Mouse (Mus musculus) telencephalon, adult 2 months (tissue): ENCODE measurements around the gene Gm20388.

Experiments
- DNase-seq: peaks from one replicate; pipeline ENCODE4 v3.0.0-alpha.2; 2011; ENCODE audit warnings: low read depth, low spot score

Gm20388 gene

GRCm38 (mm10) chr8:122987255-122987654 is 3076.6 kb downstream of the Gm20388 start:
- DNase-seq: no peak

- DNase-seq: no peak
These were observed 3078.3 kb downstream of the Gm20388 start for GRCm38 (mm10) chr8:122988955-122989354.

DNA sequence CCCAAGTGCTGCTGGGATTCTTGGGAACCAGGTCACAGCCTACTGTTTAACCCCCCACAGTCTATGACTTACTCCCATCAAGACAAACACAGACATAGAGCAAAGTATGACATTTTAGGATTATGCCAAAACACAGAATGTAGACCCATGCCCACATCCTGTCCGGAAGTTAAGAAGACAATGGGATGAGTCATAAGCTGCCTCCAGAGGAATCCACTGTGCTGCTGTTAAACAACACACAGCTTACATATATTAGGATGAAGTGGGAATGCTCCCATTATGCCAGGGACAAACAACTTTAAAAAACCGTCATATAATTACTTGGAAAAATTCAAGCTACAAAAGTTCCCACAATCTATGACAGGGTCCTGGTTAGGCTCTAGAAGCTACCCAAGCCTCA is 3079.3 kb downstream of the Gm20388 start:
- DNase-seq: no peak

- DNase-seq: no peak
These were observed 3080.7 kb downstream of the Gm20388 start for GRCm38 (mm10) chr8:122991368-122991767.

- no peak for DNase-seq
These were observed 3081.7 kb downstream of the Gm20388 start for GRCm38 (mm10) chr8:122992296-122992695.

DNA sequence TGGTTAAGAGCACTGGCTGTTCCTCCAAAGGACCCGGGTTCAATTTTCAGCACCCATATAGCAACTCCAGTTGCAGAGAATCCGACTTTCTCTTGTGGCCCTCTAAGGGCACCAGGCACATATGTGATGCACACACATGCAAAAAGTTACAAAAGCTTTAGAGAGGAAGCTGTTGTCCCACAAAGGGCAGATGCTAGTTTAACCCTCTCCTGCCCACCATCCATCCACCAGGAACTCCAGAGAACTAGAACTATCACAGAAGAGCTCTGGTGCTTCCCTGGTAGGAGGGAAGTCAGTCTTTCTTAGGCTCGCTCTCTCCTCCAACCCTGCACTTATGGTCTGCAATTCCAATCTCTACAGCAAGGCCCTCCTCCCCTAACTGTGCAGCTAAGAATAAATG is 3082.4 kb downstream of the Gm20388 start:
- no peak for DNase-seq

GRCm38 (mm10) chr8:122993740-122994139 is 3083.1 kb downstream of the Gm20388 start:
- DNase-seq: no peak

DNA sequence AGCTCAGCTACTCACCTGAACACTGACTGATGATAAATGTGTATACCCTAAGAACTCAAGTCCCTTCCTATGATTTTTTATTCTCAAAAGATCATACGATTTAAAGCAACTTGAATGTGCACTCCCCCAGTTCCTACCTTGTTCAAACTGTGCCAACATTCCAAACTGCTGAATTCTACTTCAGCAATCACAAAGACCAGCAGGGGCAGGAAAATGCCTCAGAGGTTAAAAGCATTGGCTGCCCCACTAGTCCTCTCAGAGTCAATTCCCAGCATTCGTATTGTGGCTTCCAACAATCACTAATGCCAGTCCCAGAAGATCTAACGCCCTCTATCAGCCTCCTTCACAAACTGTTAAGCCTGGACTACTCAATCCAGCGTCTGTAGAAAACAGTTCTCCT is 3087.3 kb downstream of the Gm20388 start:
- no peak for DNase-seq

DNA sequence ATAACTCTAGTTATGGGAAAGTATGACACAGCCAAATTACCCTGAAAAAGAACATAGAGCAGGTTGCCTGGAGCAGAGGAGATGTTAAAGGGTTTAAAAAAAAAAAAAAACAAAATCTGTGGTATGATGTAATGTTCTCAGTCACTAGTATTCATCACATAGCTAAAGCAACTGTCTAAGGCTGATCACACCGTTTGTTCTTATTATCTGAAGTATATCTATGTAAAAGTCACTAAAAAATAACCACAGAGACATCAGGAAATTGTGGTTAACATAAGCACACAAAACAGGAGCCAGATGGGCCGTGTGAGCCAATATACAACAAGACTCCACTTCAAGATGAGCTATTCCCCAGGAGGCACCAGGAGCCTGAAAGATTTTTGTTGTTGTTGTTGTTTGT is 3089.7 kb downstream of the Gm20388 start:
- DNase-seq: no peak

- DNase-seq: no peak
These were observed 3093.6 kb downstream of the Gm20388 start for GRCm38 (mm10) chr8:123004033-123004922.

GRCm38 (mm10) chr8:123005328-123005727 is 3094.7 kb downstream of the Gm20388 start:
- no peak for DNase-seq

GRCm38 (mm10) chr8:123005805-123006204 is 3095.2 kb downstream of the Gm20388 start:
- DNase-seq: no peak

DNA sequence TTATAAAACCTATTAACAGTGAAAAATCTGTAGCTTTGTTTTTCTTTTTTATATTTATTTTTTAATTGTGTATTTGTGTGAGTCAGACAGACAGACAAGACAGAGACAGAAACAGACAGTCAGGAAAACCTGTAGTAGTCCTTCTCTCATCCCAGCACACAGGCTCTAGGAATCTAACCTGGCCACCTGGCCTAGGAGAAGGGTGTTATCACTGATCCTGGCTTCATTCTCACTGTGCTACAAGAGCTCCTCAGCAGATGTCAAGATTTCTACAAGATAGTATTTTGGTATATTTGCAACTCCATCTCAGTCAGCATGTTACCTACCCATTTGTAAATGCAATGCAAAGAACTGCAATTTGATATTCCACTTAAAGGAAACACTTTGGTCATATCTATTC is 3100.7 kb downstream of the Gm20388 start:
- no peak for DNase-seq

DNA sequence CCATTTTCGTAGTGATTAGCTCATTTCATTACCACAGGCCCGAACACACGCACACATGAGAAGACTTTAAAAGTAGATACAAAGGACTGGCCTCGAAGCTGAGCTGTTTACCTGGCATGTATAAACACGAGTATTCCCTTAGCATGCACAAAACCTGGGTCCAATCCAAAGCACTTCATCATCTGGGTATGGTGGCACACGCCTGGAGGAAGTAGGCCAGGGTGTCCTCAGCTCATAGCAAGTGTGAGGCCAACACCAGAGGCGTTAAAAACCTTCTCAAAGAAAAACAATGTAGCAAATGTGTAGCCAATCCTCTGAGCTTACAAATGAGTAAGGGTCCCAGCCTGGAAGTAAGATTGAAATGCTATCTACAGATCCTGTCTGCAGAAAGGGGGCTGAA is 3103.8 kb downstream of the Gm20388 start:
- DNase-seq: no peak

DNA sequence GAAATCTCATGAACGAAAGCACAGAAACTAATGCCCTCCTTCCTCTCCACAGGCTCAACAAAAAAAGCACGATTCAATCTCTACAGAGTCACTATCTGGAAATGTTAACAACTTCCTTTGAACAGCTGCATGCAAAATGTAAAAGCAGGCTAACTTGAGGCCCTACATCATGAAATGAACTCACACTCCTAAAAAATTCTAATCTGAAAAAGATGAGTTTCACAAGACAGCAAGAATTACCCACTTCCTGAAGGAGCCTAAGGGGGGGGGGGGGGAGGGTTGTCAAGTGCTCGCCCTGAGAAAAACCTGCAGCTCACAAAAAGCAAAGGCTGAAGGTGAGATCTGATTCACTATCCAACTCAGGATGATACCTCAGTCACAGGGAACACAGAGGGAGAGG is 3104.4 kb downstream of the Gm20388 start:
- no peak for DNase-seq

- no peak for DNase-seq
These were observed 3106.5 kb downstream of the Gm20388 start for GRCm38 (mm10) chr8:123017143-123017542.

DNA sequence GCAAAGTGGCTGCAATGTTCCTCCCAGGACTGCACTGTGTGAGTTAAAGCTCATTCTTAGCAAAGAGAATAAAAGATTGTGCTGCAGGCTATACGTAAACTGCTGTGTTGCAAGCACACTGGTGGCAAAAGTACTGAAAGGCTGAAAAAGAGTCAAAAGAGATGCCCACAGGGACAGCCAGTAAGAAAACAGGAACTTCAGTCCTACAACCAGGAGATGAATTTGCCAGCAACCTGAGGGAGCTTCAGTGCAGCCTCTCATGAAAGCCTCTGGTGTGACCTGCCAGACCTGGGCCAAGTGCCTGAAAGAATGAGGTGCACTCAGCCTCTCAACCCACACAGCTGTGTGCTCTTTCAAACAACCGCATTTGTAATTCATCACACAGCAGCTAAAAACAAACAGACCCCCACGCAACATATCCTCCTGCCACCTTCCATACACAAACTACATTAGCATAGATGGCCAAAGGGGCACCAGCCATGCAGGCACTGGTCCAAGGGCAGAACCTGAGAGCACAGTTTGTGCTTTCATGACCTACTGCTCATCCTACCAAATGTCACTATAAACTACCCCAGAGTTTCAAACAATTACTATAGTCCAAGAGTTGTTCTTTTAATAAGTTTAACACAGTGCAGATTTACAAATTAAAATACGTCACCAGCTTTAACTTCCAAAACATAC is 3108.0 kb downstream of the Gm20388 start:
- DNase-seq: no peak

GRCm38 (mm10) chr8:123020084-123020483 is 3109.4 kb downstream of the Gm20388 start:
- no peak for DNase-seq

- no peak for DNase-seq
These were observed 3110.2 kb downstream of the Gm20388 start for GRCm38 (mm10) chr8:123020859-123021258.

GRCm38 (mm10) chr8:123021259-123021658 is 3110.6 kb downstream of the Gm20388 start:
- DNase-seq: no peak

- no peak for DNase-seq
These were observed 3112.1 kb downstream of the Gm20388 start for GRCm38 (mm10) chr8:123022727-123023126.

GRCm38 (mm10) chr8:123024226-123024625 is 3113.6 kb downstream of the Gm20388 start:
- DNase-seq: no peak

- no peak for DNase-seq
These were observed 3115.3 kb downstream of the Gm20388 start for GRCm38 (mm10) chr8:123025951-123026351.
